ENCODE assay signal across 8 mouse cellular contexts in the genomic region with DNA sequence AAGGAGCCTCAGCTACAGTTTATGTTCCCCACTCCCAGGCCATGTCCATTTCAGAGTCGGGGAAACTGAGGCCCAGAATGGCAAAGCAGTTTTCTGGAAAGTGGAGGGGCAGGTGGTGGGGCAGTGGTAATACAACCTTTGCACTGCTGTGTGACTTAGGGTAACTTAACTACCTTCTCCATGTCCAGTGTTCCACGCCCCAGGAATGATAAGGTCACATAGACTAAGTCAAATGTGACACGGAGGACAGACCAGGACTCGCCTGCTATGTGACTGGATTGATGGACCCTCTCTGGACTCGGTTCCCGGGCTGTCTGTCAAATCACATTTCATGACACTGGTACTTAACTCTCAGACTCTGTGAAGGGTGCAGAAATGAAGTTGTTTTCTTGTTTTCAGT. TPM values are rescaled to one million over a fixed set of nuclear protein-coding genes. Genes with fewer than 3 reads are reported as not detected.
A peak's percentile ranks its signal among the peaks of the same experiment; 100 is the strongest.
DNase-seq lines count a peak whose midpoint lies in the region; ATAC-seq and TF ChIP-seq lines count a peak whose summit lies in the region.

No protein-coding gene starts in this region.

- no peaks in the 10 kb centered on the region for H3K36me3 ChIP-seq in lung, embryonic 15.5 days
- H3K36me3 ChIP-seq in intestine, embryonic 16.5 days (ENCODE audit: control insufficient read depth, insufficient read depth, low read length), result no peaks in the 10 kb centered on the region
- H3K36me3 ChIP-seq in neural tube, embryonic 12.5 days, result no peaks in the 10 kb centered on the region

- no peak for DNase-seq in lung, postnatal 4 days
- no peak for DNase-seq in urinary bladder, postnatal 36 days (ENCODE audit: low spot score in 2 of 2)
- no peak for DNase-seq in layer of hippocampus, postnatal 36 days

- no peak for ATAC-seq in lung, embryonic 15.5 days (ENCODE audit: borderline replicate concordance, extremely low read depth, low FRiP score, low TSS enrichment)
- ATAC-seq in intestine, embryonic 16.5 days, result no peak; the same call in 1 of the 2 replicates
- ATAC-seq in neural tube, embryonic 12.5 days (ENCODE audit: low FRiP score, low read depth), result no peak
- ATAC-seq in inflammation-experienced regulatory T-cells, adult 6 months, result no peak

- H3K27ac ChIP-seq in lung, embryonic 15.5 days, result no peak overlapping the region
- H3K27ac ChIP-seq in embryonic fibroblast, embryonic 13.5 days (ENCODE audit: insufficient read depth, low read length), result no peak overlapping the region
- H3K27ac ChIP-seq in intestine, embryonic 16.5 days (ENCODE audit: low read length), result no peak overlapping the region
- no peak overlapping the region for H3K27ac ChIP-seq in neural tube, embryonic 12.5 days

- peak overlapping the region; percentile 45 for H3K9ac ChIP-seq in lung, embryonic 15.5 days
- H3K9ac ChIP-seq in intestine, embryonic 16.5 days (ENCODE audit: low read depth, low read length), result peak overlapping the region; percentile 55
- H3K9ac ChIP-seq in neural tube, embryonic 12.5 days, result no peak overlapping the region

- H3K4me1 ChIP-seq in lung, embryonic 15.5 days, result peaks cover 10% of the 10 kb centered on the region; the same call in 1 of the 2 replicates
- no peaks in the 10 kb centered on the region for H3K4me1 ChIP-seq in embryonic fibroblast, embryonic 13.5 days (ENCODE audit: control insufficient read depth, insufficient read depth, low read length)
- H3K4me1 ChIP-seq in intestine, embryonic 16.5 days (ENCODE audit: control insufficient read depth, insufficient read depth, low read length), result no peaks in the 10 kb centered on the region
- H3K4me1 ChIP-seq in neural tube, embryonic 12.5 days, result no peaks in the 10 kb centered on the region; the same call in 1 of the 2 replicates

- no peaks in the 10 kb centered on the region for H3K9me3 ChIP-seq in lung, embryonic 15.5 days
- no peaks in the 10 kb centered on the region for H3K9me3 ChIP-seq in intestine, embryonic 16.5 days (ENCODE audit: control insufficient read depth, low read length)
- no peaks in the 10 kb centered on the region for H3K9me3 ChIP-seq in neural tube, embryonic 12.5 days

- TF ChIP-seq CTCF in embryonic fibroblast, embryonic 13.5 days (IDR thresholded peaks at IDR 0.05; ENCODE audit: borderline replicate concordance, insufficient read depth, low read length), result no peak

- TF ChIP-seq POLR2A in embryonic fibroblast, embryonic 13.5 days (IDR thresholded peaks at IDR 0.05; ENCODE audit: low read depth, low read length), result no peak

- H3K4me2 ChIP-seq in lung, embryonic 15.5 days, result peak overlapping the region; percentile 67
- H3K4me2 ChIP-seq in intestine, embryonic 16.5 days (ENCODE audit: low read depth, low read length), result peak overlapping the region; percentile 51
- peak overlapping the region; percentile 57 for H3K4me2 ChIP-seq in neural tube, embryonic 12.5 days (replicated peaks)

- H3K4me3 ChIP-seq in lung, embryonic 15.5 days, result peak overlapping the region; percentile 44
- H3K4me3 ChIP-seq in embryonic fibroblast, embryonic 13.5 days (ENCODE audit: insufficient read depth, low read length), result peak overlapping the region; percentile 55
- H3K4me3 ChIP-seq in intestine, embryonic 16.5 days (ENCODE audit: low read length), result peak overlapping the region; percentile 51
- H3K4me3 ChIP-seq in neural tube, embryonic 12.5 days, result no peak overlapping the region; the same call in 1 of the 2 replicates

- no peaks in the 10 kb centered on the region for H3K27me3 ChIP-seq in lung, embryonic 15.5 days
- H3K27me3 ChIP-seq in intestine, embryonic 16.5 days (replicated peaks; ENCODE audit: control insufficient read depth, insufficient read depth, low read length), result no peaks in the 10 kb centered on the region
- H3K27me3 ChIP-seq in neural tube, embryonic 12.5 days (replicated peaks), result no peaks in the 10 kb centered on the region

- 76% methylated on average over 6 of the region's 6 CpGs for WGBS in lung, embryonic 15.5 days
- WGBS in intestine, embryonic 16.5 days, result 78% methylated on average over 6 of the region's 6 CpGs
- 83% methylated on average over 6 of the region's 6 CpGs for WGBS in neural tube, embryonic 12.5 days

RNA-seq across cellular contexts. Expression of gene Oas1c, which starts 0.7 kb away (rescaled TPM):
- 0.33 and 0.49 TPM in 2 replicates for polyA plus RNA-seq in lung, embryonic 15.5 days (2015; fragmentation: Nextera tagmentation; extraction: Ambion mirVana)
- polyA plus RNA-seq in embryonic fibroblast, embryonic 13.5 days (2011; ENCODE audit: insufficient read length, low read depth, missing spikeins), result 1.3 and 1.9 TPM in 2 replicates
- 0.58 and 1.1 TPM in 2 replicates for polyA plus RNA-seq in intestine, embryonic 16.5 days (2015; fragmentation: Nextera tagmentation; extraction: Ambion mirVana)
- polyA plus RNA-seq in neural tube, embryonic 12.5 days (2016; fragmentation: Nextera tagmentation; extraction: Ambion mirVana), result 0.33 and 0.58 TPM in 2 replicates
- total RNA-seq in layer of hippocampus, postnatal 36 days (2021), result under 1 TPM in 1 of 2 experiments, not detected in 1; 0.27 TPM
- polyA plus RNA-seq in inflammation-experienced regulatory T-cells, adult 6 months (2017; shearing (Covaris generic)), result 10 to 100 TPM; 12.0 to 14.0 (median 13.6) TPM

RNA-seq across cellular contexts. Expression of gene Oas1e, which starts 17.7 kb away (rescaled TPM):
- polyA plus RNA-seq in lung, embryonic 15.5 days (2015; fragmentation: Nextera tagmentation; extraction: Ambion mirVana), result not detected in 2 replicates
- not detected in 2 replicates for polyA plus RNA-seq in embryonic fibroblast, embryonic 13.5 days (2011; ENCODE audit: insufficient read length, low read depth, missing spikeins)
- not detected in 2 replicates for polyA plus RNA-seq in intestine, embryonic 16.5 days (2015; fragmentation: Nextera tagmentation; extraction: Ambion mirVana)
- 0.24 TPM in 1 of 2 replicates, not detected in the other for polyA plus RNA-seq in neural tube, embryonic 12.5 days (2016; fragmentation: Nextera tagmentation; extraction: Ambion mirVana)
- total RNA-seq in layer of hippocampus, postnatal 36 days (2021), result not detected
- polyA plus RNA-seq in inflammation-experienced regulatory T-cells, adult 6 months (2017; shearing (Covaris generic)), result not detected

RNA-seq across cellular contexts. Expression of gene Oas1f, which starts 34.1 kb away (rescaled TPM):
- polyA plus RNA-seq in lung, embryonic 15.5 days (2015; fragmentation: Nextera tagmentation; extraction: Ambion mirVana), result not detected in 2 replicates
- polyA plus RNA-seq in embryonic fibroblast, embryonic 13.5 days (2011; ENCODE audit: insufficient read length, low read depth, missing spikeins), result not detected in 2 replicates
- polyA plus RNA-seq in intestine, embryonic 16.5 days (2015; fragmentation: Nextera tagmentation; extraction: Ambion mirVana), result 0.20 TPM in 1 of 2 replicates, not detected in the other
- not detected in 2 replicates for polyA plus RNA-seq in neural tube, embryonic 12.5 days (2016; fragmentation: Nextera tagmentation; extraction: Ambion mirVana)
- not detected for total RNA-seq in layer of hippocampus, postnatal 36 days (2021)
- not detected for polyA plus RNA-seq in inflammation-experienced regulatory T-cells, adult 6 months (2017; shearing (Covaris generic))

RNA-seq across cellular contexts. Expression of gene Oas3, which starts 35.6 kb away (rescaled TPM):
- 0.09 and 0.12 TPM in 2 replicates for polyA plus RNA-seq in lung, embryonic 15.5 days (2015; fragmentation: Nextera tagmentation; extraction: Ambion mirVana)
- polyA plus RNA-seq in embryonic fibroblast, embryonic 13.5 days (2011; ENCODE audit: insufficient read length, low read depth, missing spikeins), result 0.18 TPM in 1 of 2 replicates, not detected in the other
- polyA plus RNA-seq in intestine, embryonic 16.5 days (2015; fragmentation: Nextera tagmentation; extraction: Ambion mirVana), result 0.18 and 0.20 TPM in 2 replicates
- polyA plus RNA-seq in neural tube, embryonic 12.5 days (2016; fragmentation: Nextera tagmentation; extraction: Ambion mirVana), result 0.23 and 0.47 TPM in 2 replicates
- total RNA-seq in layer of hippocampus, postnatal 36 days (2021), result not detected
- 10 to 100 TPM in 1 of 3 experiments, 1 to 10 TPM in 2; 9.6 to 35.3 (median 10.0) TPM for polyA plus RNA-seq in inflammation-experienced regulatory T-cells, adult 6 months (2017; shearing (Covaris generic))

RNA-seq across cellular contexts. Expression of gene Oas1h, which starts 48.2 kb away (rescaled TPM):
- polyA plus RNA-seq in lung, embryonic 15.5 days (2015; fragmentation: Nextera tagmentation; extraction: Ambion mirVana), result not detected in 2 replicates
- not detected in 2 replicates for polyA plus RNA-seq in embryonic fibroblast, embryonic 13.5 days (2011; ENCODE audit: insufficient read length, low read depth, missing spikeins)
- polyA plus RNA-seq in intestine, embryonic 16.5 days (2015; fragmentation: Nextera tagmentation; extraction: Ambion mirVana), result not detected in 2 replicates
- not detected in 2 replicates for polyA plus RNA-seq in neural tube, embryonic 12.5 days (2016; fragmentation: Nextera tagmentation; extraction: Ambion mirVana)
- not detected for total RNA-seq in layer of hippocampus, postnatal 36 days (2021)
- polyA plus RNA-seq in inflammation-experienced regulatory T-cells, adult 6 months (2017; shearing (Covaris generic)), result not detected
